Mouse (Mus musculus) olfactory bulb, adult 2 months (tissue): ENCODE results near the gene Spata13.

Experiments
- CTCF ChIP-seq: fragments of 200-500 bp; IDR thresholded peaks from 2 replicates; pipeline ENCODE4 v1.5.1; 2012; ENCODE audit warnings: low read depth, mild to moderate bottlenecking, low read length, moderate library complexity; ENCODE audit not compliant: insufficient read depth
- POLR2A ChIP-seq: fragments of 200-500 bp; IDR thresholded peaks from 2 replicates; pipeline ENCODE4 v1.6.1; 2012; ENCODE audit warnings: mild to moderate bottlenecking, low read depth, low read length, moderate library complexity; ENCODE audit not compliant: insufficient read depth

DNA sequence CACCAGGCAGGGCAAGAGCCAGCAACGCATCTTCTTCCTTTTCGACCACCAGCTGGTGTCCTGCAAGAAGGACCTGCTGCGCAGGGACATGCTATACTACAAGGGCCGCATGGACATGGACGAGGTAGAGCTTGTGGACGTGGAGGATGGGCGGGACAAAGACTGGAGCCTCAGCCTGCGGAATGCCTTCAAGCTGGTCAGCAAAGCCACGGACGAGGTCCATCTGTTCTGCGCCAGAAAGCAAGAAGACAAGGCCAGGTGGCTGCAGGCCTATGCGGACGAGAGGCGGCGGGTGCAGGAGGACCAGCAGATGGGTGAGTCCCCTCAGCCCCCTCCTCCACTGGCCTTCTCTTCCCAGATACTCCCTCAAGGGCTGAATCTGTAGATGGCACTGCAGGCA lies 122.5 kb downstream of the Spata13 start:
- TF ChIP-seq POLR2A, result no peak
- no peak for TF ChIP-seq CTCF
